ENCODE assay signal across 13 mouse cellular contexts in genomic region chr17:84474312-84474711, GRCm38 (mm10). TPM values are rescaled to one million over a fixed set of nuclear protein-coding genes. Genes with fewer than 3 reads are reported as not detected.
DNase-seq lines count a peak whose midpoint lies in the region; ATAC-seq and TF ChIP-seq lines count a peak whose summit lies in the region.
"Had no signal": no experiment of that assay in that cellular context is flagged by ENCODE, and none has a peak within 500 bp of the region (broad histone marks: within the 10 kb centered on the region; RNA-seq: fewer than 3 reads in every experiment).

No protein-coding gene starts in this region.

- TF ChIP-seq CTCF in heart, adult 2 months (IDR thresholded peaks at IDR 0.05): peak; percentile 54
- peak; percentile 78 for TF ChIP-seq CTCF in layer of hippocampus, adult 2 months (conservative IDR thresholded peaks at IDR 0.05)
- TF ChIP-seq CTCF in stomach, postnatal 0 days (IDR thresholded peaks at IDR 0.05; ENCODE audit: low read depth): peak; percentile 77
- TF ChIP-seq CTCF in cerebellum, adult 2 months (IDR thresholded peaks at IDR 0.05; ENCODE audit: borderline replicate concordance, insufficient read depth, low read depth, low read length): no peak

- H3K9me3 ChIP-seq in stomach, postnatal 0 days (ENCODE audit: control insufficient read depth, low read length): no peaks in the 10 kb centered on the region
- H3K9me3 ChIP-seq: intestine, embryonic 15.5 days; limb, embryonic 12.5 days had no signal

- no peaks in the 10 kb centered on the region for H3K36me3 ChIP-seq in heart, adult 2 months (ENCODE audit: control insufficient read depth, insufficient read depth, low read length)
- H3K36me3 ChIP-seq in stomach, postnatal 0 days (ENCODE audit: control insufficient read depth, insufficient read depth, low read length): no peaks in the 10 kb centered on the region
- H3K36me3 ChIP-seq: intestine, embryonic 15.5 days; limb, embryonic 12.5 days had no signal

- H3K27me3 ChIP-seq in heart, adult 2 months (ENCODE audit: control insufficient read depth, insufficient read depth, low read length): no peaks in the 10 kb centered on the region
- H3K27me3 ChIP-seq in stomach, postnatal 0 days (ENCODE audit: control insufficient read depth, insufficient read depth, low read length): no peaks in the 10 kb centered on the region
- no peaks in the 10 kb centered on the region for H3K27me3 ChIP-seq in cerebellum, adult 2 months (ENCODE audit: control insufficient read depth, insufficient read depth, low read length)
- H3K27me3 ChIP-seq: intestine, embryonic 15.5 days; limb, embryonic 12.5 days had no signal

- 53% methylated on average over 4 of the region's 4 CpGs for WGBS in heart, adult 2 months
- 43% methylated on average over 4 of the region's 4 CpGs for WGBS in stomach, postnatal 0 days
- 50% methylated on average over 4 of the region's 4 CpGs for WGBS in cerebellum, adult 2 months

- H3K27ac ChIP-seq in heart, adult 2 months: no peak overlapping the region
- no peak overlapping the region for H3K27ac ChIP-seq in layer of hippocampus, adult 2 months
- no peak overlapping the region for H3K27ac ChIP-seq in stomach, postnatal 0 days (replicated peaks)
- no peak overlapping the region for H3K27ac ChIP-seq in cerebellum, adult 2 months (ENCODE audit: insufficient read depth, low read length)
- H3K27ac ChIP-seq: intestine, embryonic 15.5 days; limb, embryonic 12.5 days had no signal

- H3K9ac ChIP-seq in heart, adult 2 months (ENCODE audit: low read depth, low read length): no peak overlapping the region
- no peak overlapping the region for H3K9ac ChIP-seq in stomach, postnatal 0 days (ENCODE audit: low read length)
- H3K9ac ChIP-seq: intestine, embryonic 15.5 days; limb, embryonic 12.5 days had no signal

- TF ChIP-seq EP300 in heart, adult 2 months (IDR thresholded peaks at IDR 0.05; ENCODE audit: insufficient read depth, low read depth, low read length): no peak
- TF ChIP-seq EP300 in stomach, postnatal 0 days (optimal IDR thresholded peaks at IDR 0.05): no peak

- no peak overlapping the region for H3K4me2 ChIP-seq in stomach, postnatal 0 days (replicated peaks; ENCODE audit: low read depth)
- H3K4me2 ChIP-seq: intestine, embryonic 15.5 days; limb, embryonic 12.5 days had no signal

- H3K4me3 ChIP-seq in heart, adult 2 months: no peak overlapping the region
- no peak overlapping the region for H3K4me3 ChIP-seq in layer of hippocampus, adult 2 months
- H3K4me3 ChIP-seq in stomach, postnatal 0 days (ENCODE audit: low read depth, low read length): no peak overlapping the region
- H3K4me3 ChIP-seq in cerebellum, adult 2 months (replicated peaks; ENCODE audit: insufficient read depth, low read depth, low read length): no peak overlapping the region
- H3K4me3 ChIP-seq: intestine, embryonic 15.5 days; limb, embryonic 12.5 days; myocyte had no signal

- DNase-seq in heart, adult 2 months: no peak
- no peak for DNase-seq in heart, adult 11 months
- peak; percentile 17 to 32 for DNase-seq in layer of hippocampus, adult 2 months (ENCODE audit: low spot score in 2 of 2)
- DNase-seq in layer of hippocampus, adult 8-10 months (ENCODE audit: low spot score in 2 of 2): no peak
- peak; percentile 24 for DNase-seq in right cerebral cortex, adult 18-20 months
- DNase-seq in right cerebral cortex, postnatal 14 days: no peak
- DNase-seq in stomach, postnatal 0 days (ENCODE audit: low spot score): no peak
- DNase-seq in cerebellum, adult 2 months: no peak
- DNase-seq: gastrocnemius, postnatal 14 days; thymus, postnatal 36 days had no signal

- H3K79me2 ChIP-seq in heart, adult 2 months (replicated peaks; ENCODE audit: control insufficient read depth, insufficient read depth, low read length): no peaks in the 10 kb centered on the region

- TF ChIP-seq POLR2A in heart, adult 2 months (IDR thresholded peaks at IDR 0.05; ENCODE audit: insufficient read depth, low read depth, low read length): no peak
- TF ChIP-seq POLR2A in cerebellum, adult 2 months (IDR thresholded peaks at IDR 0.05; ENCODE audit: borderline replicate concordance, insufficient read depth, low read length): no peak

- H3K4me1 ChIP-seq in heart, adult 2 months (ENCODE audit: control insufficient read depth, insufficient read depth, low read length): no peaks in the 10 kb centered on the region
- no peaks in the 10 kb centered on the region for H3K4me1 ChIP-seq in stomach, postnatal 0 days (replicated peaks; ENCODE audit: control insufficient read depth, insufficient read depth)
- no peaks in the 10 kb centered on the region for H3K4me1 ChIP-seq in cerebellum, adult 2 months (ENCODE audit: control insufficient read depth, insufficient read depth, low read length)
- H3K4me1 ChIP-seq: intestine, embryonic 15.5 days; limb, embryonic 12.5 days had no signal

- intact Hi-C loops in heart, adult 2 months (cut with DNase I): loop anchor here (10.0 kb wide), 1 partner anchor 230 kb away; no protein-coding TSS in a partner anchor

- no peak for ATAC-seq in stomach, postnatal 0 days (ENCODE audit: low FRiP score, low TSS enrichment)
- ATAC-seq: intestine, embryonic 15.5 days had no signal

RNA-seq across cellular contexts. Expression of gene Thada, which starts 8.3 kb away (rescaled TPM):
- total RNA-seq in heart, adult 2 months (2021): 1 to 10 TPM; 7.7 to 8.3 TPM
- 5.0 and 6.3 TPM in 2 replicates for polyA plus RNA-seq in heart, adult 2 months (2012; rRNA removed)
- 10 to 100 TPM; 14.8 to 17.3 TPM for total RNA-seq in layer of hippocampus, adult 2 months (2021)
- total RNA-seq in layer of hippocampus, adult 8-10 months (2022): 10 to 100 TPM; 14.7 to 20.5 (median 16.9) TPM
- 1.6 and 2.0 TPM in 2 replicates for polyA plus RNA-seq in stomach, postnatal 0 days (2015; fragmentation: Nextera tagmentation; extraction: Ambion mirVana)
- polyA plus RNA-seq in cerebellum, adult 2 months (2012; rRNA removed): 6.8 and 8.1 TPM in 2 replicates

RNA-seq across cellular contexts. Expression of gene Plekhh2, which starts 37.4 kb away (rescaled TPM):
- total RNA-seq in heart, adult 2 months (2021): 1 to 10 TPM; 1.4 to 2.0 TPM
- 1.7 and 3.1 TPM in 2 replicates for polyA plus RNA-seq in heart, adult 2 months (2012; rRNA removed)
- total RNA-seq in layer of hippocampus, adult 2 months (2021): 1 to 10 TPM; 5.2 to 5.8 TPM
- total RNA-seq in layer of hippocampus, adult 8-10 months (2022): 1 to 10 TPM; 6.2 to 8.2 (median 6.5) TPM
- polyA plus RNA-seq in stomach, postnatal 0 days (2015; fragmentation: Nextera tagmentation; extraction: Ambion mirVana): 2.3 and 2.4 TPM in 2 replicates
- 4.8 and 5.3 TPM in 2 replicates for polyA plus RNA-seq in cerebellum, adult 2 months (2012; rRNA removed)

Comparison
In these comparisons a context has a peak if more than half of its experiments do, and no peak if none do; other contexts are left out.
1. DNase-seq: peak in layer of hippocampus, adult 2 months (2 of 2) and right cerebral cortex, adult 18-20 months (single experiment); none in heart, adult 2 months (0 of 2), heart, adult 11 months (single experiment), layer of hippocampus, adult 8-10 months (0 of 2), right cerebral cortex, postnatal 14 days (single experiment), stomach, postnatal 0 days (single experiment) and cerebellum, adult 2 months (0 of 2).